Comparison of ENCODE assay signal across 21 mouse cellular contexts in genomic region chr5:88768201-88768600, GRCm38 (mm10). TPM values are rescaled to one million over a fixed set of nuclear protein-coding genes. Genes with fewer than 3 reads are reported as not detected.
A peak's percentile ranks its signal among the peaks of the same experiment; 100 is the strongest.
DNase-seq lines count a peak whose midpoint lies in the region; ATAC-seq lines count a peak whose summit lies in the region.
"Had no signal": no experiment of that assay in that cellular context is flagged by ENCODE, and none has a peak within 500 bp of the region (broad histone marks: within the 10 kb centered on the region; RNA-seq: fewer than 3 reads in every experiment).

No protein-coding gene starts in this region.

- H3K36me3 ChIP-seq in heart, embryonic 13.5 days: peaks cover 40% of the 10 kb centered on the region
- peaks cover 57% of the 10 kb centered on the region for H3K36me3 ChIP-seq in liver, embryonic 12.5 days

- H3K4me1 ChIP-seq in heart, embryonic 13.5 days: peaks cover 31% of the 10 kb centered on the region
- H3K4me1 ChIP-seq in liver, embryonic 12.5 days: peaks cover 52% of the 10 kb centered on the region

- 70% methylated on average over 6 of the region's 6 CpGs for WGBS in heart, embryonic 13.5 days
- 32% methylated on average over 6 of the region's 6 CpGs for WGBS in liver, embryonic 12.5 days (ENCODE audit: insufficient replicate concordance)

- intact Hi-C loops in heart, postnatal 14 days (cut with DNase I): loop anchor here (10.0 kb wide), 1 partner anchor 203 kb away; the partner anchor contains the start of gene Rufy3

- no peak for DNase-seq in heart, postnatal 14 days
- DNase-seq in adrenal gland, adult 8-10 months: no peak
- no peak for DNase-seq in ovary, adult 18-20 months (ENCODE audit: low spot score)
- DNase-seq in ovary, postnatal 36 days (ENCODE audit: low spot score): no peak
- DNase-seq: cerebellum, adult 11 months; cerebellum, postnatal 14 days; embryo, embryonic 11 days; gastrocnemius, postnatal 10 days; heart, postnatal 10 days; lung, embryonic 14.5 days; lung, postnatal 36 days; right cerebral cortex, postnatal 14 days had no signal

- H3K9ac ChIP-seq in heart, embryonic 13.5 days: no peak overlapping the region
- peak overlapping the region; percentile 89 for H3K9ac ChIP-seq in liver, embryonic 12.5 days
- H3K9ac ChIP-seq: embryonic facial prominence, embryonic 15.5 days; forebrain, embryonic 12.5 days; hindbrain, embryonic 12.5 days; lung, embryonic 14.5 days; neural tube, embryonic 13.5 days had no signal

- H3K27me3 ChIP-seq in heart, embryonic 13.5 days (replicated peaks): no peaks in the 10 kb centered on the region
- no peaks in the 10 kb centered on the region for H3K27me3 ChIP-seq in liver, embryonic 12.5 days (replicated peaks)
- H3K27me3 ChIP-seq: embryonic facial prominence, embryonic 15.5 days; forebrain, embryonic 12.5 days; hindbrain, embryonic 12.5 days; neural tube, embryonic 13.5 days had no signal

- H3K4me2 ChIP-seq in heart, embryonic 13.5 days: 0 out of 2 replicates have a peak overlapping the region, but pooled peaks have one; percentile 79
- peak overlapping the region; percentile 80 for H3K4me2 ChIP-seq in liver, embryonic 12.5 days
- H3K4me2 ChIP-seq: embryonic facial prominence, embryonic 15.5 days; forebrain, embryonic 12.5 days; lung, embryonic 14.5 days; neural tube, embryonic 13.5 days had no signal

- H3K27ac ChIP-seq in heart, embryonic 13.5 days (replicated peaks): no peak overlapping the region
- peak overlapping the region; percentile 94 for H3K27ac ChIP-seq in liver, embryonic 12.5 days
- H3K27ac ChIP-seq: embryonic facial prominence, embryonic 15.5 days; forebrain, embryonic 12.5 days; hindbrain, embryonic 12.5 days; neural tube, embryonic 13.5 days had no signal

- no peak overlapping the region for H3K4me3 ChIP-seq in heart, embryonic 13.5 days
- H3K4me3 ChIP-seq in liver, embryonic 12.5 days: peak overlapping the region; percentile 91
- H3K4me3 ChIP-seq: embryonic facial prominence, embryonic 15.5 days; forebrain, embryonic 12.5 days; hindbrain, embryonic 12.5 days; neural tube, embryonic 13.5 days had no signal

- no peaks in the 10 kb centered on the region for H3K9me3 ChIP-seq in heart, embryonic 13.5 days
- no peaks in the 10 kb centered on the region for H3K9me3 ChIP-seq in liver, embryonic 12.5 days (replicated peaks)
- H3K9me3 ChIP-seq: embryonic facial prominence, embryonic 15.5 days; forebrain, embryonic 12.5 days; hindbrain, embryonic 12.5 days; neural tube, embryonic 13.5 days had no signal

- no peak for ATAC-seq in heart, embryonic 13.5 days (ENCODE audit: extremely low read depth, insufficient number of reproducible peaks, low FRiP score, low TSS enrichment)
- ATAC-seq in erythroblast, adult 5-6 weeks (replicated peaks; ENCODE audit: low FRiP score, poor library complexity, severe bottlenecking): peak; percentile 47
- peak; percentile 38 for ATAC-seq in liver, embryonic 12.5 days
- 0 out of 2 replicates have a peak, but pooled peaks have one; percentile 13 for ATAC-seq in megakaryocyte progenitor cell, adult 5-6 weeks (replicated peaks; ENCODE audit: poor library complexity)
- ATAC-seq: CD4-positive, CD25-positive, alpha-beta regulatory T cell, adult 4 months had no signal

RNA-seq across cellular contexts. Expression of gene Dck, which starts 3.4 kb away (rescaled TPM):
- polyA plus RNA-seq in heart, embryonic 13.5 days (2015; fragmentation: Nextera tagmentation; extraction: Ambion mirVana): 34.8 and 37.8 TPM in 2 replicates
- total RNA-seq in heart, postnatal 14 days (2021): 1 to 10 TPM; 3.8 to 7.7 TPM
- 66.0 and 106 TPM in 2 replicates for total RNA-seq in erythroblast, adult 5-6 weeks (2015; ENCODE audit: low replicate concordance)
- 75.0 and 113 TPM in 2 replicates for total RNA-seq in erythroblast, adult 5-6 weeks (2017; ENCODE audit: low replicate concordance)
- polyA plus RNA-seq in liver, embryonic 12.5 days (2016; fragmentation: Nextera tagmentation; extraction: Ambion mirVana): 96.1 and 100 TPM in 2 replicates
- total RNA-seq in megakaryocyte progenitor cell, adult 5-6 weeks (2015): 44.5 and 48.0 TPM in 2 replicates
- total RNA-seq in megakaryocyte progenitor cell, adult 5-6 weeks (2017): 19.6 and 26.6 TPM in 2 replicates
- total RNA-seq in adrenal gland, adult 8-10 months (2022): 1 to 10 TPM; 3.2 to 4.0 (median 3.6) TPM

RNA-seq across cellular contexts. Expression of gene Mob1b, which starts 47.5 kb away (rescaled TPM):
- polyA plus RNA-seq in heart, embryonic 13.5 days (2015; fragmentation: Nextera tagmentation; extraction: Ambion mirVana): 16.8 and 17.7 TPM in 2 replicates
- 10 to 100 TPM; 41.7 to 42.9 TPM for total RNA-seq in heart, postnatal 14 days (2021)
- 21.7 and 33.6 TPM in 2 replicates for total RNA-seq in erythroblast, adult 5-6 weeks (2015; ENCODE audit: low replicate concordance)
- 15.7 and 19.4 TPM in 2 replicates for total RNA-seq in erythroblast, adult 5-6 weeks (2017; ENCODE audit: low replicate concordance)
- polyA plus RNA-seq in liver, embryonic 12.5 days (2016; fragmentation: Nextera tagmentation; extraction: Ambion mirVana): 13.3 and 13.5 TPM in 2 replicates
- 29.4 and 34.6 TPM in 2 replicates for total RNA-seq in megakaryocyte progenitor cell, adult 5-6 weeks (2015)
- total RNA-seq in megakaryocyte progenitor cell, adult 5-6 weeks (2017): 8.7 and 9.0 TPM in 2 replicates
- 10 to 100 TPM; 33.4 to 37.1 (median 36.0) TPM for total RNA-seq in adrenal gland, adult 8-10 months (2022)
